Mouse (Mus musculus) ovary, postnatal 10 days (tissue): ENCODE measurements around the gene Galns.

Experiments used
- DNase-seq: peaks from one replicate; pipeline ENCODE4 v3.0.0; 2022; ENCODE audit warnings: low spot score

Gene Galns

GRCm38 (mm10) chr8:122611295-122612133 lies at the start of gene Galns, which contains the start of gene Trappc2l:
Gene Galns (minus strand): TSS chr8:122611463.
Gene Trappc2l (plus strand): TSS chr8:122611640.
- peak; percentile 76 for DNase-seq

GRCm38 (mm10) chr8:122660022-122660421 lies 48.8 kb upstream of the Galns start:
- no peak for DNase-seq

- DNase-seq, result no peak
These were observed 47.5 kb upstream of the Galns start for GRCm38 (mm10) chr8:122658807-122659160.

- DNase-seq, result no peak
These were observed 47.0 kb upstream of the Galns start for GRCm38 (mm10) chr8:122658149-122658806.

- DNase-seq, result no peak
These were observed 45.1 kb upstream of the Galns start for GRCm38 (mm10) chr8:122656056-122656999.

GRCm38 (mm10) chr8:122654768-122655167 lies 43.5 kb upstream of the Galns start:
- no peak for DNase-seq

- DNase-seq, result no peak
These were observed 41.4 kb upstream of the Galns start for GRCm38 (mm10) chr8:122652643-122653042.

- DNase-seq, result no peak
These were observed 40.2 kb upstream of the Galns start for GRCm38 (mm10) chr8:122651326-122651921.

- no peak for DNase-seq
These were observed 37.1 kb upstream of the Galns start for GRCm38 (mm10) chr8:122648192-122648970.

GRCm38 (mm10) chr8:122646337-122646736 lies 35.1 kb upstream of the Galns start:
- no peak for DNase-seq

- no peak for DNase-seq
These were observed 33.1 kb upstream of the Galns start for GRCm38 (mm10) chr8:122644175-122644954.

GRCm38 (mm10) chr8:122642071-122642470 lies 30.8 kb upstream of the Galns start:
- DNase-seq, result no peak

- no peak for DNase-seq
These were observed 30.1 kb upstream of the Galns start for GRCm38 (mm10) chr8:122641406-122641805.

GRCm38 (mm10) chr8:122640825-122641224 lies 29.6 kb upstream of the Galns start:
- DNase-seq, result no peak

- DNase-seq, result peak; percentile 30
These were observed 28.4 kb upstream of the Galns start for GRCm38 (mm10) chr8:122639521-122640248.

- DNase-seq, result no peak
These were observed 27.3 kb upstream of the Galns start for GRCm38 (mm10) chr8:122638601-122639000.

- DNase-seq, result no peak
These were observed 26.0 kb upstream of the Galns start for GRCm38 (mm10) chr8:122637230-122637629.

GRCm38 (mm10) chr8:122636803-122637175 lies 25.5 kb upstream of the Galns start:
- no peak for DNase-seq
